Mouse (Mus musculus) embryonic facial prominence, embryonic 14.5 days (tissue): ENCODE measurements around the gene Gba. TPM values are rescaled to one million over a fixed set of nuclear protein-coding genes. Genes with fewer than 3 reads are reported as not detected.

ENCODE experiments used
- ATAC-seq: fragments of 200-750 bp; cut with Nextera tagmentation; 2 replicates; pipeline ENCODE4 v1.8.0; 2017; ENCODE audit warnings: low read depth, moderate number of reproducible peaks, moderate TSS enrichment
- DNase-seq: peaks from one replicate; pipeline ENCODE4 v3.0.0-alpha.2; 2015; ENCODE audit warnings: low spot score
- H3K27ac ChIP-seq: fragments of 300-500 bp; sonication (generic); replicated peaks from 2 replicates; pipeline ENCODE4 v1.5.1; 2014; ENCODE audit warnings: low read depth, mild to moderate bottlenecking, low read length, moderate library complexity
- H3K27me3 ChIP-seq: fragments of 300-500 bp; sonication (generic); replicated peaks from 2 replicates; pipeline ENCODE4 v1.6.1; 2014; ENCODE audit warnings: low read length; ENCODE audit not compliant: control insufficient read depth, insufficient read depth
- H3K36me3 ChIP-seq: fragments of 300-500 bp; sonication (generic); 2 replicates; pipeline ENCODE4 v1.6.1; 2014; ENCODE audit warnings: low read length, mixed read lengths; ENCODE audit not compliant: control insufficient read depth, insufficient read depth
- H3K4me1 ChIP-seq: fragments of 300-500 bp; sonication (generic); 2 replicates; pipeline ENCODE4 v1.6.1; 2014; ENCODE audit warnings: antibody characterized with exemption, low read length; ENCODE audit not compliant: control insufficient read depth, insufficient read depth
- H3K4me2 ChIP-seq: fragments of 300-500 bp; sonication (generic); 2 replicates; pipeline ENCODE4 v1.6.1; 2014; ENCODE audit warnings: low read depth, mild to moderate bottlenecking, low read length, moderate library complexity, mixed read lengths
- H3K4me3 ChIP-seq: fragments of 300-500 bp; sonication (generic); 2 replicates; pipeline ENCODE4 v1.5.1; 2014; ENCODE audit warnings: low read depth, mild to moderate bottlenecking, low read length
- H3K9ac ChIP-seq: fragments of 300-500 bp; sonication (generic); 2 replicates; pipeline ENCODE4 v1.6.1; 2014; ENCODE audit warnings: low read depth, mild to moderate bottlenecking, low read length, moderate library complexity, mixed read lengths
- H3K9me3 ChIP-seq: fragments of 300-500 bp; sonication (generic); 2 replicates; pipeline ENCODE4 v1.6.1; 2016; ENCODE audit warnings: low read length; ENCODE audit not compliant: control insufficient read depth
- WGBS: fragments of 180-500 bp; shearing (Covaris S2); extraction: QIAGEN DNeasy Blood & Tissue Kit; methylation state at CpG from one replicate; pipeline ENCODE4 v1.1.7; 2014; 5-methylcytosine and 5-hydroxymethylcytosine counted together
- polyA plus RNA-seq: library from polyadenylated mRNA; unstranded; fragments of >200 nt; fragmentation: Nextera tagmentation; extraction: Ambion mirVana; gene quantifications from 2 replicates; pipeline ENCODE4 v1.2.1, GENCODE M21; 2014

Gba gene
- polyA plus RNA-seq, 1 experiment from 2014 or later: 47.8 TPM

DNA sequence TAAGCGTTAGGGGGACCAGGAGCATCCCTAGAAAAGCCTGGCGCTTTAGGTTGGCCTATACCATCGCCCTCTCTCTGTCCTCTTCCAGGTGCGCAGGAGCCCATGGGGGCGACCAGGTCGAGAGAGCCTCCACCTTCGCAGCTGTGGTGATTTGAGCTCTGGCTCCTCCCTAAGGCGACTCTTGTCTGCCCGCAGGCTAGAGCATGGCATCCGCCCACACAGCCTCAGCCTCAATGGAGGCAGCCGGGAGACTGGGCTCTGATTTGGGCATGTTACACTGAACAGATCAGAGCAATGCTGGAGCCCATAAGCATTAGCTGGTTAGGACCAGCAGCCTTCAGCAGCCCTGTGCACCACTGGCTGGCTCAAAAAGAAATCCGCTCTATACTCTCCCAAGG, 14.3 kb upstream of the Gba start:
- 61% methylated on average over 12 of the region's 12 CpGs for WGBS

GRCm38 (mm10) chr3:89190436-89190835, 12.3 kb upstream of the Gba start:
- no peak for DNase-seq
- Histone ChIP-seq H3K9me3 (no peaks in the 10 kb centered on the region), H3K9ac (no peak overlapping the region), H3K4me3 (no peak overlapping the region), H3K27me3 (no peaks in the 10 kb centered on the region), H3K4me2 (no peak overlapping the region), H3K27ac (no peak overlapping the region), H3K4me1 (peaks cover 2% of the 10 kb centered on the region; the same call in 1 of the 2 replicates), H3K36me3 (peaks cover 25% of the 10 kb centered on the region; the same call in 1 of the 2 replicates)
- WGBS: 72% methylated on average over 8 of the region's 8 CpGs
- ATAC-seq: no peak

More for the DNA sequence above, 14.3 kb upstream of the Gba start:
- no peak for ATAC-seq
- Histone ChIP-seq H3K27ac (no peak overlapping the region), H3K4me3 (no peak overlapping the region), H3K36me3 (peaks cover 25% of the 10 kb centered on the region; the same call in 1 of the 2 replicates), H3K4me2 (no peak overlapping the region), H3K4me1 (peaks cover 14% of the 10 kb centered on the region; the same call in 1 of the 2 replicates), H3K9ac (no peak overlapping the region; the same call in 1 of the 2 replicates), H3K27me3 (no peaks in the 10 kb centered on the region), H3K9me3 (no peaks in the 10 kb centered on the region)
- DNase-seq: no peak

DNA sequence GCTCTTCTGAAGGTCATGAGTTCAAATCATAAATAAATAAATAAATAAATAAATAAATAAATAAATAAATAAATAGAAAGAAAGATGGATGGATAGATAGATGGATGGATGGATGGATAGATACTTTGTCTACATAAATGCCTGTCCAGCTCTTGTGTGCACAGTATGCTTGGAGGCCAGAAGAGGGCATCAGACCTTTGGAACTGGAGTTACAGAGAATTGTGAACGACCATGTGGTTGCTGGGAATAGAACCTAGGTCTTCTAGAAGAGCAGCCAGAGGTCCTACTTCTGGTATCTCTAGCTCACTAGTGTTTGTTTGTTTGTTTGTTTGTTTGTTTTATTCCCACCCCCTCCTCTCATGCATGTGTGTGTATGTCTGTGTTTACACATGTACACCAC, 9.4 kb upstream of the Gba start:
- Histone ChIP-seq H3K27ac (no peak overlapping the region), H3K27me3 (no peaks in the 10 kb centered on the region), H3K4me1 (peaks cover 10% of the 10 kb centered on the region), H3K9me3 (no peaks in the 10 kb centered on the region), H3K9ac (no peak overlapping the region), H3K4me2 (no peak overlapping the region), H3K4me3 (no peak overlapping the region), H3K36me3 (peaks cover 12% of the 10 kb centered on the region; the same call in 1 of the 2 replicates)
- DNase-seq (no peak), ATAC-seq (no peak)
- 61% methylated on average over 1 of the region's 1 CpGs for WGBS

- no peak for ATAC-seq
Measured at GRCm38 (mm10) chr3:89193853-89194252, 8.9 kb upstream of the Gba start.

GRCm38 (mm10) chr3:89195979-89196877, 6.5 kb upstream of the Gba start:
- 5% methylated on average over 33 of the region's 33 CpGs for WGBS
- ATAC-seq (peak; percentile 98), DNase-seq (peak; percentile 98)
- H3K4me2 ChIP-seq: peak overlapping the region; percentile 75
- peak overlapping the region; percentile 90 for H3K27ac ChIP-seq
- peak overlapping the region; percentile 44 for H3K4me3 ChIP-seq
- no peaks in the 10 kb centered on the region for H3K27me3 ChIP-seq
- H3K4me1 ChIP-seq: peaks cover 10% of the 10 kb centered on the region
- H3K9ac ChIP-seq: peak overlapping the region; percentile 75
- no peaks in the 10 kb centered on the region for H3K9me3 ChIP-seq
- H3K36me3 ChIP-seq: no peaks in the 10 kb centered on the region

More at GRCm38 (mm10) chr3:89193853-89194252, 8.9 kb upstream of the Gba start:
- Histone ChIP-seq H3K27ac (no peak overlapping the region), H3K4me1 (peaks cover 10% of the 10 kb centered on the region), H3K9ac (no peak overlapping the region), H3K27me3 (no peaks in the 10 kb centered on the region), H3K4me2 (no peak overlapping the region), H3K36me3 (0 out of 2 replicates have a peak, but pooled peaks cover 7% of the 10 kb centered on the region), H3K4me3 (no peak overlapping the region), H3K9me3 (no peaks in the 10 kb centered on the region)
- 95% methylated on average over 2 of the region's 2 CpGs for WGBS
- no peak for DNase-seq

- 81% methylated on average over 3 of the region's 3 CpGs for WGBS
- H3K9ac ChIP-seq: no peak overlapping the region
- ATAC-seq: no peak
Measured at GRCm38 (mm10) chr3:89199839-89200238, 2.9 kb upstream of the Gba start.

GRCm38 (mm10) chr3:89203142-89203514, 400 bp downstream of the Gba start:
- Histone ChIP-seq H3K27ac (no peak overlapping the region), H3K9me3 (no peaks in the 10 kb centered on the region), H3K4me2 (peak overlapping the region; percentile 71), H3K36me3 (peaks cover 31% of the 10 kb centered on the region), H3K4me1 (peaks cover 5% of the 10 kb centered on the region), H3K9ac (peak overlapping the region; percentile 66), H3K4me3 (peak overlapping the region; percentile 57), H3K27me3 (no peaks in the 10 kb centered on the region)
- 25% methylated on average over 5 of the region's 5 CpGs for WGBS
- ATAC-seq (no peak; the same call in 1 of the 2 replicates), DNase-seq (no peak)

More at GRCm38 (mm10) chr3:89199839-89200238, 2.9 kb upstream of the Gba start:
- H3K9me3 ChIP-seq: no peaks in the 10 kb centered on the region
- no peak for DNase-seq
- no peaks in the 10 kb centered on the region for H3K27me3 ChIP-seq
- H3K36me3 ChIP-seq: no peaks in the 10 kb centered on the region
- no peak overlapping the region for H3K4me2 ChIP-seq
- no peak overlapping the region for H3K27ac ChIP-seq
- H3K4me3 ChIP-seq: no peak overlapping the region
- H3K4me1 ChIP-seq: peaks cover 15% of the 10 kb centered on the region

GRCm38 (mm10) chr3:89206079-89206478, 3.4 kb downstream of the Gba start:
- WGBS: 92% methylated on average over 7 of the region's 7 CpGs
- H3K36me3 ChIP-seq: peaks cover 60% of the 10 kb centered on the region
- H3K4me3 ChIP-seq: no peak overlapping the region
- H3K9ac ChIP-seq: no peak overlapping the region
- peaks cover 5% of the 10 kb centered on the region for H3K4me1 ChIP-seq
- ATAC-seq (no peak), DNase-seq (no peak)
- H3K4me2 ChIP-seq: no peak overlapping the region
- H3K27me3 ChIP-seq: no peaks in the 10 kb centered on the region
- no peak overlapping the region for H3K27ac ChIP-seq
- H3K9me3 ChIP-seq: no peaks in the 10 kb centered on the region
